ENCODE assay signal across 12 mouse cellular contexts in genomic region chr19:36713092-36713491, GRCm38 (mm10). TPM values are rescaled to one million over a fixed set of nuclear protein-coding genes. Genes with fewer than 3 reads are reported as not detected.
DNase-seq lines count a peak whose midpoint lies in the region; TF ChIP-seq lines count a peak whose summit lies in the region.
"Had no signal": no experiment of that assay in that cellular context is flagged by ENCODE, and none has a peak within 500 bp of the region (broad histone marks: within the 10 kb centered on the region; RNA-seq: fewer than 3 reads in every experiment).

No protein-coding gene starts in this region.

- peaks cover 4% of the 10 kb centered on the region for H3K4me1 ChIP-seq in testis, adult 2 months (ENCODE audit: control insufficient read depth, insufficient read depth, low read length)
- H3K4me1 ChIP-seq: hindbrain, embryonic 12.5 days had no signal

- H3K27ac ChIP-seq in gastrocnemius, adult 2 months, result no peak overlapping the region
- no peak overlapping the region for H3K27ac ChIP-seq in testis, adult 2 months (ENCODE audit: control insufficient read depth, insufficient read depth, low read depth, low read length)
- H3K27ac ChIP-seq: hindbrain, embryonic 12.5 days; limb, embryonic 15.5 days; stomach, embryonic 15.5 days had no signal

- H3K27me3 ChIP-seq in testis, adult 2 months (ENCODE audit: control insufficient read depth, insufficient read depth, low read length), result no peaks in the 10 kb centered on the region
- H3K27me3 ChIP-seq: hindbrain, embryonic 12.5 days; limb, embryonic 15.5 days; stomach, embryonic 15.5 days had no signal

- DNase-seq in gastrocnemius, adult 2 months, result peak; percentile 45
- DNase-seq in gastrocnemius, postnatal 36 days, result no peak
- no peak for DNase-seq in testis, postnatal 14 days (ENCODE audit: low spot score)
- peak; percentile 68 to 88 for DNase-seq in kidney, postnatal 25 days
- no peak for DNase-seq in spleen, adult 12 weeks (ENCODE audit: low spot score)
- no peak for DNase-seq in ovary, adult 18-20 months (ENCODE audit: low spot score)
- no peak for DNase-seq in frontal cortex, postnatal 36 days (ENCODE audit: low spot score in 2 of 2)

- no peak overlapping the region for H3K4me3 ChIP-seq in gastrocnemius, adult 2 months
- H3K4me3 ChIP-seq in testis, adult 2 months (ENCODE audit: control insufficient read depth, low read depth, low read length), result peak overlapping the region; percentile 14; the same call in 1 of the 2 replicates
- H3K4me3 ChIP-seq: hindbrain, embryonic 12.5 days; limb, embryonic 15.5 days; stomach, embryonic 15.5 days had no signal

- TF ChIP-seq CTCF in gastrocnemius, adult 2 months (IDR thresholded peaks at IDR 0.05), result no peak
- TF ChIP-seq CTCF in testis, adult 2 months (IDR thresholded peaks at IDR 0.05; ENCODE audit: control insufficient read depth, insufficient read depth, insufficient replicate concordance, low read depth, low read length), result no peak

- intact Hi-C loops in gastrocnemius, adult 2 months (cut with DNase I), result no loop called here
- intact Hi-C loops in gastrocnemius, postnatal 36 days (cut with DNase I), result no loop called here

- TF ChIP-seq POLR2A in testis, adult 2 months (IDR thresholded peaks at IDR 0.05; ENCODE audit: control insufficient read depth, low read depth, low read length), result no peak

- no peaks in the 10 kb centered on the region for H3K36me3 ChIP-seq in testis, adult 2 months (ENCODE audit: control insufficient read depth, insufficient read depth, low read length)
- H3K36me3 ChIP-seq: hindbrain, embryonic 12.5 days; limb, embryonic 15.5 days; stomach, embryonic 15.5 days had no signal

RNA-seq across cellular contexts. Expression of gene Ppp1r3c, which starts 23.4 kb away (rescaled TPM):
- 100 to 1,000 TPM; 675 to 775 TPM for total RNA-seq in gastrocnemius, adult 2 months (2021)
- total RNA-seq in gastrocnemius, postnatal 36 days (2021), result 100 to 1,000 TPM; 226 to 705 TPM
- polyA plus RNA-seq in testis, adult 2 months (2012; rRNA removed), result 1.5 and 1.8 TPM in 2 replicates
- polyA plus RNA-seq: C2C12 had no signal

Comparison
In these comparisons a context has a peak if more than half of its experiments do, and no peak if none do; other contexts are left out.
1. DNase-seq: peak in gastrocnemius, adult 2 months (single experiment) and kidney, postnatal 25 days (2 of 2); none in gastrocnemius, postnatal 36 days (0 of 2), testis, postnatal 14 days (single experiment), spleen, adult 12 weeks (single experiment), ovary, adult 18-20 months (single experiment) and frontal cortex, postnatal 36 days (0 of 2).